Mouse (Mus musculus): ENCODE results near the gene Oaz3.
A peak's percentile ranks its signal among the peaks of the same experiment; 100 is the strongest.

Gene Oaz3

DNA sequence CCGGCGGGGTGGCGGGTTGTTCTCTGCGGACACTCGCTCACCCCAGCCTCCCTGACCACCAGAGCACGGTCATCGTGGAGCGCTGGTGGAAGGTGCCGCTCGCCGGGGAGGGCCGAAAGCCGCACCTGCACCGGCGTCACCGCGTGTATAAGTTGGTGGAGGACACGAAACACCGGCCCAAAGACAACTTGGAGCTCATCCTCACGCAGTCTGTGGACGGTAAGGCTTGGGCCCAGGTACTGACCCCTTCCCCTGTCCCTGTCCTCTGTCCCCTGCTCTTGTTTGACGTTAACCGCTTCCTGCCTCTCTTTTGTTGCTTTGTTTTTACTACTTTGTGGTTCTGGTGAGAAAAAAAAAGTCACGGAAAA is at the start of gene Oaz3:
Gene Oaz3 (minus strand): TSS at position 319 of the 368 bp plus-strand sequence.
- peak; percentile 74 for DNase-seq (ENCODE audit: low read depth)

GRCm38 (mm10) chr3:94487581-94487980 is 43.9 kb upstream of the Oaz3 start:
- DNase-seq (ENCODE audit: low read depth), result no peak

GRCm38 (mm10) chr3:94485922-94486321 is 42.2 kb upstream of the Oaz3 start:
- DNase-seq (ENCODE audit: low read depth), result no peak

- peak; percentile 58 for DNase-seq (ENCODE audit: low read depth)
These were observed 40.2 kb upstream of the Oaz3 start for GRCm38 (mm10) chr3:94483790-94484439.

- peak; percentile 28 for DNase-seq (ENCODE audit: low read depth)
These were observed 39.2 kb upstream of the Oaz3 start for GRCm38 (mm10) chr3:94482764-94483385.

DNA sequence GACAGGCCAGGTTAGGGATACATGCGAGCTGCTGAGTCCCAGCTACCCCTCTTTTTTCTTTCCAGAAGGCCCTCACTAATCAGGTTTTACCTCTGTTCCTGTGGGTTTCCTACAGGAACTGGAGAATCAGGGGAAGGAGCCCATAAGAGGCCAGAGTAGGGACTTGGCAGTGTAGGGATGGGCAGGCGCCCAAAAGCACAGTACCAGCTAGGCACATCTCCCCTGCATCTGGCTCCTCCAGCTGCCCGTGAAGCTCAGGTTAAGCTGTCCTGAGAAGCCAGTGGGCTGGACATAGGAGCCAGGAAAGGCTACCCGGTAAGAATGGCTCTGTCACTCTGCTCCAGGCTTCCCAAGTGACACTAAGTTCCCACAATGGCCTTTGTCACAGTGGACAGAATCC is 37.7 kb upstream of the Oaz3 start:
- no peak for DNase-seq (ENCODE audit: low read depth)

DNA sequence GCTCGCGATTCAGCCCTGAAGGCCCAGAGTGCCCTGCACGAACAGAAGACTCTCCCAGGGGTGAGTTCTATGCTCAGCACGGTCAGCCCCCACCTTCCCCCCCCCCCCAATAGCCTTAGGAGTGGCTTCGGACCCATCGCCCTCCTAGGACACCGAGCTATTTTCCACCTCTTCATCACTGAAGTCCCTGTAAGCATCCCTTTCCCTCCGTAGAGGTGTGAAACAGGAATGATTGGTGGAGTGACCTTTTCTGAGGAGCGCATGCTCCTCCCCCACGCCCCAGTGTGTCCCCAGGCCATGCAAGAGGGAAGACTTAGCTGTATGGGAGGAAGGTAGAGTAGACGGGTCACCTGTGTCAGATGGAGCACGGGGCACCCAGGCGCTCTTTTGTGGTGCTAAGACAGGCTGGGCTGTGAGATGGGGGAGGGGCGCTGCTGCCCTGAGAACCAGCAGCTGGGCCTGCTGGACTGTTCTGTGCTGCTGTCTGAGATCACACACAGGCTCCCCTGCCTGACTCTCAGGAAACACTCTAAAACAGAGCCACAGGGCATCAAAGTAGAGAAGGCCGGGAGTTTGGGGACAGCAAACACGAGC is 36.7 kb upstream of the Oaz3 start, which contains the start of gene Riiad1:
Gene Riiad1 (minus strand): TSS at position 51 of the 594 bp plus-strand sequence.
- DNase-seq (ENCODE audit: low read depth), result no peak

DNA sequence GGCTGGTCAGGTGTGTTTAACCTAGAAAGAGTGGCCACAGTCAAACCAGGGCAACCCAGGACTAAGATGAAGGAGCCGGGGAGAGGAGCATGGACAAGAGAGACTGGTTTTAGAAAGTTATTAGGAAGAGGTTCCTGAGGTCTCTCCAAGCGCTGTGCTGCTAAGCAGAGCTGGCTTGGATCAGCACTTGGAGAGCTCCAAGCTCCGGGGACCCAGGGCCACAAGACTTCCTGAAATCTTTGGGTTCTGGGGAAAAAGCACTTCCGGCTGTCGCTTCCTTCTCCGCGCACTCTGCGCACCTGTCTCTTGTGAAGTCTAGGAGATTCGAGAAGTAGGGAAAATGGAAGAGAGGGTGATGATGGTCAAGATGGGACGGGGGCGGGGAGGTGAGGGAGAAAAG is 35.8 kb upstream of the Oaz3 start:
- no peak for DNase-seq (ENCODE audit: low read depth)

GRCm38 (mm10) chr3:94478591-94479169 is 35.0 kb upstream of the Oaz3 start:
- no peak for DNase-seq (ENCODE audit: low read depth)

DNA sequence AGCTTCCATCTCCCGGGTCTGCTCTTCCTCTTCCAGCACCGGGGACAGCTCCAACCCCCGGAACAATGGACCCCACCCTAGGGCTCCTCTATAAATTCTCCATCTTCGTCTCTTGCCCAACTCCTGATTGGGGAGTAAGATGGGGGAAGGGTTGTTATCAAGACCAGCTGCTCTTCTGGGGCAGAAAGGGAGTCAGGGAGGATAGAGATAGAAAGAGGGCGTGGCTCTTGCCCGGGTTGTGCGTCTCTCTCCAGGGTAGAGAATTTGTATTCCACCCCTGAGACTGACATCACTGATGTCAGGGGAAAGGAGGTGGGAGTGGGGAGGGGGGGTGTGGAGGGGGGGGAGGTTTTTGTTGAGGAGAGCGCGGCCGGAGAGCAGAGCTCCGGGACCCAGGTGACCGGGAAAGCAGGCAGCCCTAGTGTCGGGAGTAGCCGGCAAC is 34.3 kb upstream of the Oaz3 start, which contains the start of gene Celf3:
Gene Celf3 (plus strand): TSS at position 315 of the 442 bp plus-strand sequence.
- DNase-seq (ENCODE audit: low read depth), result no peak

DNA sequence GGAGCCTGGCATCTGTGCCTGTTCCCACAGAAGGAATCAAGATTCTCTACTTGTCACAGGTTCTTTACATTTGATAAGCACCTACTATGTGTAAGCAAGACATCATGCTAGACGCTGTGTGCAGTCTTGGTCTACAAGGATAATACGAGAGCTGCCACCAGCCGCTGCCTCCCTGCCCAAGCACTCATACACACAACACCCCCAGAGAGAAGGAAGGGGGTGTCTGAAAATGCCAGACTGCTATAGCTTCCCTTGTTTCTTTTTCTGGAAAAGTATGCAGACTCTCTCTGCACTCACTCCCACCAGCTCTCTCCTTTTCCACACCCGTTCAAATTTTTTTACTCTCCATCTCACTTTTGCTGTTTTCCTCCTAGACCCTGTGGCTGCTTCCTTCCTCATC is 33.7 kb upstream of the Oaz3 start:
- no peak for DNase-seq (ENCODE audit: low read depth)

GRCm38 (mm10) chr3:94476301-94477035 is 32.8 kb upstream of the Oaz3 start:
- no peak for DNase-seq (ENCODE audit: low read depth)

DNA sequence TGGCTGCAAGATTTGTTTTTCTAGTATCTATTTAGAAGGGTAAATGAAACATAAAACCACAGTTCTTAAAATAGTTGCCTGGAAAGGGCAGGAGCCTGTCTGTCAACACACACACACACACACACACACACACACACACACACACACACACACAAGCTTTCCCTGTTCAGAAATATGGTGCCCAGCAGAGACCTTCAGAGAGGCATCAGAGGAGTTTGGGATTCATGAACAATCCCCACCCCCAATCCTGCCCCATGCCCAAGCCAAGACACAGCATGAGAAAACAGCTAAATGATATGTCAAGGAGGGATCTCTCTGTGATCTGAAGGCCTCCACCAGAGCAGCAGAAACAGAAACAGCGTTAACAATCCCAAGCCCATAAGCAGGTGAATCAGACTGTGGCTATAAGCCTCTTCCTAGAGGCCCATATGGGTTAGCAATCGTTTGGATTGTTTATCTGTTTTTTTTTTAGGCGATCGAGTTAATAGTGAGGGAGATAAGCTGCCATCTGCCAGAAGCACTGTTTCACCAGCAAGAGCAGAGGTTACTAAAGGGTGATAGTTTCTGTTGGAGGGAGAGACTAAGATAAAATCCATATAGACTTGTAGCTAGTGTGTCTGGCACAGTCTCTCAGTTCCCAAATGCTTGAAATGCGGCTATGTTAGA is 30.0 kb upstream of the Oaz3 start:
- no peak for DNase-seq (ENCODE audit: low read depth)

GRCm38 (mm10) chr3:94473115-94473505 is 29.4 kb upstream of the Oaz3 start:
- DNase-seq (ENCODE audit: low read depth), result no peak

- no peak for DNase-seq (ENCODE audit: low read depth)
These were observed 28.9 kb upstream of the Oaz3 start for GRCm38 (mm10) chr3:94472447-94473114.

- DNase-seq (ENCODE audit: low read depth), result no peak
These were observed 25.2 kb upstream of the Oaz3 start for GRCm38 (mm10) chr3:94468931-94469330.

GRCm38 (mm10) chr3:94465632-94466430 is 22.1 kb upstream of the Oaz3 start:
- DNase-seq (ENCODE audit: low read depth), result no peak

- no peak for DNase-seq (ENCODE audit: low read depth)
These were observed 20.3 kb upstream of the Oaz3 start for GRCm38 (mm10) chr3:94463926-94464578.

- no peak for DNase-seq (ENCODE audit: low read depth)
These were observed 16.1 kb upstream of the Oaz3 start for GRCm38 (mm10) chr3:94459834-94460233.

- DNase-seq (ENCODE audit: low read depth), result no peak
These were observed 13.3 kb upstream of the Oaz3 start for GRCm38 (mm10) chr3:94457055-94457454.
